Mouse (Mus musculus): ENCODE measurements at regions not wholly inside any gene's neighbourhood (a gene's known extent, or its start where the extent isn't known, plus 50 kb on each side); places are given as distances from the start of the nearest gene placed in this dataset.

GRCm38 (mm10) chr3:137029546-137029945 is 311.3 kb upstream of the Emcn start:
- H3K4me3 ChIP-seq (ENCODE audit: low read depth, low read length): no peak overlapping the region
- H3K9me3 ChIP-seq (ENCODE audit: control insufficient read depth, low read depth, low read length): no peaks in the 10 kb centered on the region
- no peak overlapping the region for H3K27ac ChIP-seq (ENCODE audit: low read length)
- ATAC-seq (ENCODE audit: insufficient number of reproducible peaks, insufficient read depth, low FRiP score, low read depth): no peak
- no peaks in the 10 kb centered on the region for H3K4me1 ChIP-seq (ENCODE audit: control insufficient read depth, insufficient read depth, low read length)
- WGBS: 76% methylated on average over 2 of the region's 2 CpGs
- H3K27me3 ChIP-seq (ENCODE audit: control insufficient read depth, insufficient read depth, low read length): no peaks in the 10 kb centered on the region
- H3K36me3 ChIP-seq (ENCODE audit: control insufficient read depth, insufficient read depth, low read length): no peaks in the 10 kb centered on the region
- H3K9ac ChIP-seq (replicated peaks; ENCODE audit: low read depth, low read length): no peak overlapping the region
- no peak overlapping the region for H3K4me2 ChIP-seq (replicated peaks; ENCODE audit: low read depth, low read length)

GRCm38 (mm10) chr3:137032802-137033201 is 308.1 kb upstream of the Emcn start:
- WGBS: 76% methylated on average over 2 of the region's 2 CpGs
- Histone ChIP-seq H3K27me3 (ENCODE audit: control insufficient read depth, insufficient read depth, low read length) (no peaks in the 10 kb centered on the region), H3K4me1 (ENCODE audit: control insufficient read depth, insufficient read depth, low read length) (no peaks in the 10 kb centered on the region), H3K9ac (replicated peaks; ENCODE audit: low read depth, low read length) (no peak overlapping the region), H3K27ac (ENCODE audit: low read length) (no peak overlapping the region), H3K4me2 (replicated peaks; ENCODE audit: low read depth, low read length) (no peak overlapping the region), H3K36me3 (ENCODE audit: control insufficient read depth, insufficient read depth, low read length) (no peaks in the 10 kb centered on the region), H3K4me3 (ENCODE audit: low read depth, low read length) (no peak overlapping the region), H3K9me3 (ENCODE audit: control insufficient read depth, low read depth, low read length) (no peaks in the 10 kb centered on the region)
- ATAC-seq (ENCODE audit: insufficient number of reproducible peaks, insufficient read depth, low FRiP score, low read depth): no peak

GRCm38 (mm10) chr3:137039638-137040037 is 301.2 kb upstream of the Emcn start:
- 85% methylated on average over 8 of the region's 8 CpGs for WGBS
- H3K9me3 ChIP-seq (ENCODE audit: control insufficient read depth, low read depth, low read length): no peaks in the 10 kb centered on the region
- no peak overlapping the region for H3K9ac ChIP-seq (replicated peaks; ENCODE audit: low read depth, low read length)
- no peak for ATAC-seq (ENCODE audit: insufficient number of reproducible peaks, insufficient read depth, low FRiP score, low read depth)
- H3K27ac ChIP-seq (ENCODE audit: low read length): no peak overlapping the region
- H3K27me3 ChIP-seq (ENCODE audit: control insufficient read depth, insufficient read depth, low read length): no peaks in the 10 kb centered on the region
- H3K36me3 ChIP-seq (ENCODE audit: control insufficient read depth, insufficient read depth, low read length): no peaks in the 10 kb centered on the region
- H3K4me3 ChIP-seq (ENCODE audit: low read depth, low read length): no peak overlapping the region
- no peak overlapping the region for H3K4me2 ChIP-seq (replicated peaks; ENCODE audit: low read depth, low read length)
- no peaks in the 10 kb centered on the region for H3K4me1 ChIP-seq (ENCODE audit: control insufficient read depth, insufficient read depth, low read length)

- Histone ChIP-seq H3K9ac (replicated peaks; ENCODE audit: low read depth, low read length) (no peak overlapping the region), H3K36me3 (ENCODE audit: control insufficient read depth, insufficient read depth, low read length) (no peaks in the 10 kb centered on the region), H3K27ac (ENCODE audit: low read length) (no peak overlapping the region), H3K9me3 (ENCODE audit: control insufficient read depth, low read depth, low read length) (no peaks in the 10 kb centered on the region), H3K27me3 (ENCODE audit: control insufficient read depth, insufficient read depth, low read length) (no peaks in the 10 kb centered on the region), H3K4me2 (replicated peaks; ENCODE audit: low read depth, low read length) (no peak overlapping the region), H3K4me1 (ENCODE audit: control insufficient read depth, insufficient read depth, low read length) (no peaks in the 10 kb centered on the region), H3K4me3 (ENCODE audit: low read depth, low read length) (no peak overlapping the region)
- no peak for ATAC-seq (ENCODE audit: insufficient number of reproducible peaks, insufficient read depth, low FRiP score, low read depth)
- WGBS: 84% methylated on average over 6 of the region's 6 CpGs
Observed at GRCm38 (mm10) chr3:137056544-137057224, 284.2 kb upstream of the Emcn start.

- Histone ChIP-seq H3K27me3 (ENCODE audit: control insufficient read depth, insufficient read depth, low read length) (no peaks in the 10 kb centered on the region), H3K36me3 (ENCODE audit: control insufficient read depth, insufficient read depth, low read length) (no peaks in the 10 kb centered on the region), H3K27ac (ENCODE audit: low read length) (no peak overlapping the region), H3K4me2 (replicated peaks; ENCODE audit: low read depth, low read length) (no peak overlapping the region), H3K4me3 (ENCODE audit: low read depth, low read length) (no peak overlapping the region), H3K4me1 (ENCODE audit: control insufficient read depth, insufficient read depth, low read length) (no peaks in the 10 kb centered on the region), H3K9me3 (ENCODE audit: control insufficient read depth, low read depth, low read length) (no peaks in the 10 kb centered on the region), H3K9ac (replicated peaks; ENCODE audit: low read depth, low read length) (no peak overlapping the region)
- WGBS: 48% methylated on average over 6 of the region's 6 CpGs
- ATAC-seq (ENCODE audit: insufficient number of reproducible peaks, insufficient read depth, low FRiP score, low read depth): no peak
Observed at GRCm38 (mm10) chr3:137057225-137057910, 283.5 kb upstream of the Emcn start.

GRCm38 (mm10) chr3:137057911-137058260 is 283.0 kb upstream of the Emcn start:
- Histone ChIP-seq H3K4me3 (ENCODE audit: low read depth, low read length) (no peak overlapping the region), H3K9me3 (ENCODE audit: control insufficient read depth, low read depth, low read length) (no peaks in the 10 kb centered on the region), H3K36me3 (ENCODE audit: control insufficient read depth, insufficient read depth, low read length) (no peaks in the 10 kb centered on the region), H3K27me3 (ENCODE audit: control insufficient read depth, insufficient read depth, low read length) (no peaks in the 10 kb centered on the region), H3K9ac (replicated peaks; ENCODE audit: low read depth, low read length) (no peak overlapping the region), H3K4me1 (ENCODE audit: control insufficient read depth, insufficient read depth, low read length) (no peaks in the 10 kb centered on the region), H3K27ac (ENCODE audit: low read length) (no peak overlapping the region), H3K4me2 (replicated peaks; ENCODE audit: low read depth, low read length) (no peak overlapping the region)
- 75% methylated on average over 4 of the region's 4 CpGs for WGBS
- no peak for ATAC-seq (ENCODE audit: insufficient number of reproducible peaks, insufficient read depth, low FRiP score, low read depth)

- Histone ChIP-seq H3K27ac (ENCODE audit: low read length) (no peak overlapping the region), H3K9me3 (ENCODE audit: control insufficient read depth, low read depth, low read length) (no peaks in the 10 kb centered on the region), H3K36me3 (ENCODE audit: control insufficient read depth, insufficient read depth, low read length) (no peaks in the 10 kb centered on the region), H3K27me3 (ENCODE audit: control insufficient read depth, insufficient read depth, low read length) (no peaks in the 10 kb centered on the region), H3K4me2 (replicated peaks; ENCODE audit: low read depth, low read length) (no peak overlapping the region), H3K4me1 (ENCODE audit: control insufficient read depth, insufficient read depth, low read length) (no peaks in the 10 kb centered on the region), H3K9ac (replicated peaks; ENCODE audit: low read depth, low read length) (no peak overlapping the region), H3K4me3 (ENCODE audit: low read depth, low read length) (no peak overlapping the region)
- WGBS: 79% methylated on average over 2 of the region's 2 CpGs
- no peak for ATAC-seq (ENCODE audit: insufficient number of reproducible peaks, insufficient read depth, low FRiP score, low read depth)
Observed at GRCm38 (mm10) chr3:137062067-137062466, 278.8 kb upstream of the Emcn start.

- Histone ChIP-seq H3K4me3 (ENCODE audit: low read depth, low read length) (no peak overlapping the region), H3K27ac (ENCODE audit: low read length) (no peak overlapping the region), H3K9me3 (ENCODE audit: control insufficient read depth, low read depth, low read length) (no peaks in the 10 kb centered on the region; the same call in 1 of the 2 replicates), H3K9ac (replicated peaks; ENCODE audit: low read depth, low read length) (no peak overlapping the region), H3K4me1 (ENCODE audit: control insufficient read depth, insufficient read depth, low read length) (no peaks in the 10 kb centered on the region), H3K27me3 (ENCODE audit: control insufficient read depth, insufficient read depth, low read length) (no peaks in the 10 kb centered on the region), H3K36me3 (ENCODE audit: control insufficient read depth, insufficient read depth, low read length) (no peaks in the 10 kb centered on the region), H3K4me2 (replicated peaks; ENCODE audit: low read depth, low read length) (no peak overlapping the region)
- no peak for ATAC-seq (ENCODE audit: insufficient number of reproducible peaks, insufficient read depth, low FRiP score, low read depth)
- 73% methylated on average over 1 of the region's 1 CpGs for WGBS
Observed at GRCm38 (mm10) chr3:137067336-137067735, 273.5 kb upstream of the Emcn start.

- no peak overlapping the region for H3K4me2 ChIP-seq (replicated peaks; ENCODE audit: low read depth, low read length)
- no peaks in the 10 kb centered on the region for H3K27me3 ChIP-seq (ENCODE audit: control insufficient read depth, insufficient read depth, low read length)
- ATAC-seq (ENCODE audit: insufficient number of reproducible peaks, insufficient read depth, low FRiP score, low read depth): no peak
- no peaks in the 10 kb centered on the region for H3K36me3 ChIP-seq (ENCODE audit: control insufficient read depth, insufficient read depth, low read length)
- no peak overlapping the region for H3K27ac ChIP-seq (ENCODE audit: low read length)
- H3K9me3 ChIP-seq (ENCODE audit: control insufficient read depth, low read depth, low read length): no peaks in the 10 kb centered on the region; the same call in 1 of the 2 replicates
- no peak overlapping the region for H3K4me3 ChIP-seq (ENCODE audit: low read depth, low read length)
- 93% methylated on average over 3 of the region's 3 CpGs for WGBS
- H3K9ac ChIP-seq (replicated peaks; ENCODE audit: low read depth, low read length): no peak overlapping the region
- H3K4me1 ChIP-seq (ENCODE audit: control insufficient read depth, insufficient read depth, low read length): no peaks in the 10 kb centered on the region
Observed at GRCm38 (mm10) chr3:137069334-137069733, 271.5 kb upstream of the Emcn start.

Data from stomach, embryonic 14.5 days (tissue).